Mouse (Mus musculus) liver, adult (tissue): ENCODE data around the gene Efcc1.

Source experiments
- GATA4 ChIP-seq: IDR thresholded peaks from 2 replicates; pipeline ENCODE4 v1.6.1; 2014; ENCODE audit warnings: mild to moderate bottlenecking, low read length; ENCODE audit not compliant: insufficient replicate concordance

Gene Efcc1

DNA sequence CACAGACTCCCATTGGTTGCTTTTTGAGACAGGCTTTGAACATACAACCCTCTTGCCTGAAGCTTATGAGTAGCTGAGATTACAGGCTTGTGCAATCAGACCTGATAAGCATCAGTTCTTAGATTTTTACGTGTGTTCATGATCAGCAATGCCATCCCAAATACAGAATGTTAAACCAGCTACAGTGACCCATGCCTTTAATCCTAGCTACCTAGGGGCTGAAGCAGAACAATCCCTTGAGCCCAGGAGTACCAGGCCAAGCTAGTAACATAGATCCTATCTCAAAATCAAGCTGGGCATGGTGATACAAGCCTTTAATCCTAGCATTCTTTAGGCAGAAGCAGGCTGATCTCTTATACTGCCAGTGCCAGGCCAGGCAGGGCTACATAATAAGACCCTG, 73.4 kb downstream of the Efcc1 start:
- TF ChIP-seq GATA4, result peak; percentile 55; the same call in 1 of the 2 replicates

DNA sequence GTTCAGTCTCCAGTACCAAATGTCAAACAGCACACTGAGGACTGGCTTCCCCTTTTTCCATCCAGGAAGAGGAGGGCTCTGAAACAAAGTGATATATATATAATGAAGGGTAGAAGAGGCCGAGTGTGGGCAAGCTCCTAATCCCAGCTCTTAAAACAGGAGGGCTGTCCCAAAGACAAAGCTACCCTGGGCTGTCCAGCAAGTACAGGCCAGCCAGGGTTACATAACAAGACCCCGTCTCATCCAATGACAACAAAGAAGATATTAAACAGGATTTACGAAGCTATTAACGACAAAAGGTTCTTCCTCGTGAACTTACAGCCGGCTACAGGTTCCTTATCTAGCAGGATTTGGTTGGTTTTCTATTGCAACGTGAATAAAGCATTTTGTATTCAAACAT, 74.2 kb downstream of the Efcc1 start:
- TF ChIP-seq GATA4, result no peak

DNA sequence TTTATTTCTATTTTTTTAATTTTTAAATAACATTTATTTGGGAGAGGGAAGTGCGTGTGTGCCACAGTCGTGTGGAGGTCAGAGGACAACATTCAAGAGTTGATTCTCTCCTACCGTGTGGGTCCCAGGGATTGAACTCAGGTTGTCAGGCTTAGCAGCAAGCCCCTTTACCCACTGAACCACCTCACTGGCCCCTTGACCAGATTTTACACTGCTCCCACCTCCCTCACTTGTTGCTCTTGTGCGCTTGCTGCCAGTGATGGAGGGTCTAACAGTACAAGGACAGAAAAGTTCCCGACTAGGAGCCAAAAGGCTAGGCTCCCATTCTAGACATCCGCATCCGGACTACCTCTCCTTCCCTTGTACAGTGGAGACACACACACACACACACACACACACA, 74.8 kb downstream of the Efcc1 start:
- no peak for TF ChIP-seq GATA4
